ENCODE assay signal across 21 mouse cellular contexts in the genomic region with DNA sequence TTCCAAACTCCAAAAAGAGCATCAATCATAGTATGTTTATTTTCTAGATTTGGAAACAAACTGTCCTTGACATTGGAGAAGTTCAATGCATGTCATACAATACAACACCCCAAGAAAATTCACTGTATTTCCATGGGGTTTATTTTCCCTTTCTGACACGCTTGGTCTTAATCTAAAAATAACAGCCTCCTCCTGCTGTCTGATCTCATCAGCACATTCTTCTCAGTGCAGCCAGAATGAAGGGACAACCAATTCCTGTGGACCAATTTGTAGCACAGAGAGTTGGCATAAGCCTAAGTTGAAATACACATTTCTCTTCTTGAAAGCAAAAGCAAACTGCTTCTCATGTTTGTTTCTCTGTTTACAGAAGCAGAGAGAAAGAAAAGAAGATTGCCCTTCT. TPM values are rescaled to one million over a fixed set of nuclear protein-coding genes. Genes with fewer than 3 reads are reported as not detected.
DNase-seq lines count a peak whose midpoint lies in the region; ATAC-seq and TF ChIP-seq lines count a peak whose summit lies in the region.
"Had no signal": no experiment of that assay in that cellular context is flagged by ENCODE, and none has a peak within 500 bp of the region (broad histone marks: within the 10 kb centered on the region; RNA-seq: fewer than 3 reads in every experiment).

No protein-coding gene starts in this region.

- ATAC-seq in heart, embryonic 15.5 days (replicated peaks; ENCODE audit: insufficient number of reproducible peaks, insufficient read depth, low FRiP score, low read depth): no peak
- peak; percentile 30; the same call in 1 of the 2 replicates for ATAC-seq in liver, embryonic 13.5 days (ENCODE audit: low read depth)
- ATAC-seq in liver, postnatal 0 days: no peak
- ATAC-seq: forebrain, embryonic 13.5 days; intestine, embryonic 15.5 days had no signal

- H3K4me2 ChIP-seq in heart, embryonic 15.5 days: no peak overlapping the region
- H3K4me2 ChIP-seq in liver, embryonic 13.5 days: no peak overlapping the region
- no peak overlapping the region for H3K4me2 ChIP-seq in liver, postnatal 0 days (ENCODE audit: low read depth, low read length)
- peak overlapping the region; percentile 46 for H3K4me2 ChIP-seq in myocyte (ENCODE audit: low read depth)
- H3K4me2 ChIP-seq: embryonic facial prominence, embryonic 12.5 days; forebrain, embryonic 13.5 days; hindbrain, embryonic 15.5 days; intestine, embryonic 15.5 days; kidney, embryonic 15.5 days had no signal

- no peaks in the 10 kb centered on the region for H3K79me2 ChIP-seq in myocyte (ENCODE audit: control insufficient read depth, insufficient read depth)

- H3K9me3 ChIP-seq in heart, embryonic 15.5 days (replicated peaks): no peaks in the 10 kb centered on the region
- no peaks in the 10 kb centered on the region for H3K9me3 ChIP-seq in liver, embryonic 13.5 days (replicated peaks)
- H3K9me3 ChIP-seq in liver, postnatal 0 days (ENCODE audit: low read length): no peaks in the 10 kb centered on the region
- H3K9me3 ChIP-seq: embryonic facial prominence, embryonic 12.5 days; forebrain, embryonic 13.5 days; hindbrain, embryonic 15.5 days; intestine, embryonic 15.5 days; kidney, embryonic 15.5 days; midbrain, embryonic 10.5 days had no signal

- peak overlapping the region; percentile 60 for H3K27ac ChIP-seq in heart, embryonic 15.5 days
- H3K27ac ChIP-seq in liver, embryonic 13.5 days: no peak overlapping the region
- no peak overlapping the region for H3K27ac ChIP-seq in liver, postnatal 0 days (ENCODE audit: low read depth)
- H3K27ac ChIP-seq: embryonic facial prominence, embryonic 12.5 days; forebrain, embryonic 13.5 days; hindbrain, embryonic 15.5 days; intestine, embryonic 15.5 days; kidney, embryonic 15.5 days; macrophage; midbrain, embryonic 10.5 days; stomach, postnatal 0 days had no signal

- 6% methylated on average over 1 of the region's 1 CpGs for WGBS in heart, embryonic 15.5 days
- 12% methylated on average over 1 of the region's 1 CpGs for WGBS in liver, embryonic 13.5 days (ENCODE audit: insufficient replicate concordance)
- 41% methylated on average over 1 of the region's 1 CpGs for WGBS in liver, postnatal 0 days (ENCODE audit: insufficient replicate concordance)

- no peak for TF ChIP-seq POLR2A in myocyte (IDR thresholded peaks at IDR 0.05; ENCODE audit: insufficient read length, low read depth)

- H3K27me3 ChIP-seq in heart, embryonic 15.5 days: no peaks in the 10 kb centered on the region
- no peaks in the 10 kb centered on the region for H3K27me3 ChIP-seq in liver, embryonic 13.5 days
- no peaks in the 10 kb centered on the region for H3K27me3 ChIP-seq in liver, postnatal 0 days (ENCODE audit: insufficient read depth, low read length)
- H3K27me3 ChIP-seq in myocyte (ENCODE audit: control insufficient read depth, insufficient read depth, insufficient read length): no peaks in the 10 kb centered on the region
- H3K27me3 ChIP-seq: embryonic facial prominence, embryonic 12.5 days; forebrain, embryonic 13.5 days; hindbrain, embryonic 15.5 days; intestine, embryonic 15.5 days; kidney, embryonic 15.5 days had no signal

- TF ChIP-seq CTCF in liver, postnatal 0 days (IDR thresholded peaks at IDR 0.05; ENCODE audit: low read depth): no peak

- no peak for DNase-seq in heart, adult 8-10 months (ENCODE audit: low spot score)
- no peak for DNase-seq in liver, embryonic 13.5 days
- DNase-seq in liver, postnatal 0 days: no peak
- peak; percentile 30 for DNase-seq in lung, postnatal 10 days
- no peak for DNase-seq in thymus, postnatal 10 days (ENCODE audit: low spot score in 2 of 2)
- DNase-seq: adrenal gland, adult 2 months; cerebellum, adult 9-11 months; heart, postnatal 36 days; right cerebral cortex, postnatal 25 days; thymus, postnatal 25 days had no signal

- peaks cover 11% of the 10 kb centered on the region for H3K4me1 ChIP-seq in heart, embryonic 15.5 days (replicated peaks)
- H3K4me1 ChIP-seq in liver, embryonic 13.5 days (replicated peaks): peaks cover 38% of the 10 kb centered on the region
- H3K4me1 ChIP-seq in liver, postnatal 0 days (ENCODE audit: insufficient read depth): peaks cover 13% of the 10 kb centered on the region
- H3K4me1 ChIP-seq: forebrain, embryonic 13.5 days; hindbrain, embryonic 15.5 days; intestine, embryonic 15.5 days; midbrain, embryonic 10.5 days had no signal

- H3K4me3 ChIP-seq in heart, embryonic 15.5 days: no peak overlapping the region
- no peak overlapping the region for H3K4me3 ChIP-seq in liver, embryonic 13.5 days (replicated peaks)
- no peak overlapping the region for H3K4me3 ChIP-seq in liver, postnatal 0 days (ENCODE audit: low read depth, low read length)
- H3K4me3 ChIP-seq in myocyte: no peak overlapping the region
- H3K4me3 ChIP-seq: embryonic facial prominence, embryonic 12.5 days; erythroblast, embryonic 14.5 days; forebrain, embryonic 13.5 days; hindbrain, embryonic 15.5 days; intestine, embryonic 15.5 days; kidney, embryonic 15.5 days; midbrain, embryonic 10.5 days had no signal

- no peak overlapping the region for H3ac ChIP-seq in myocyte (ENCODE audit: control insufficient read depth, insufficient read length)

- no peak for TF ChIP-seq EP300 in liver, postnatal 0 days (IDR thresholded peaks at IDR 0.05; ENCODE audit: low read depth)

- H3K36me3 ChIP-seq in heart, embryonic 15.5 days: no peaks in the 10 kb centered on the region
- no peaks in the 10 kb centered on the region for H3K36me3 ChIP-seq in liver, embryonic 13.5 days
- H3K36me3 ChIP-seq in liver, postnatal 0 days (replicated peaks; ENCODE audit: insufficient read depth, low read length): no peaks in the 10 kb centered on the region
- no peaks in the 10 kb centered on the region for H3K36me3 ChIP-seq in myocyte (ENCODE audit: control insufficient read depth, insufficient read depth)
- H3K36me3 ChIP-seq: embryonic facial prominence, embryonic 12.5 days; hindbrain, embryonic 15.5 days; intestine, embryonic 15.5 days; kidney, embryonic 15.5 days; midbrain, embryonic 10.5 days had no signal

- H3K9ac ChIP-seq in heart, embryonic 15.5 days: no peak overlapping the region
- no peak overlapping the region for H3K9ac ChIP-seq in liver, embryonic 13.5 days
- no peak overlapping the region for H3K9ac ChIP-seq in liver, postnatal 0 days (replicated peaks)
- H3K9ac ChIP-seq: embryonic facial prominence, embryonic 12.5 days; forebrain, embryonic 13.5 days; hindbrain, embryonic 15.5 days; intestine, embryonic 15.5 days; kidney, embryonic 15.5 days had no signal

TF ChIP-seq in myocyte, 11 proteins besides CTCF, POLR2A, EP300 and RAD21:
- no peak for TF ChIP-seq POLR2AphosphoS2 (IDR thresholded peaks at IDR 0.05; ENCODE audit: insufficient read length, low read depth)
- TF ChIP-seq MAX (IDR thresholded peaks at IDR 0.05; ENCODE audit: low read depth): no peak
- TF ChIP-seq MYOG (IDR thresholded peaks at IDR 0.05; ENCODE audit: control insufficient read depth in 1 of 3, insufficient read depth in 1 of 3, insufficient read length in 2 of 3, low read depth in 2 of 3): no peak
- no peak for TF ChIP-seq SRF (IDR thresholded peaks at IDR 0.05; ENCODE audit: control insufficient read depth, insufficient read length, low read depth)
- no peak for TF ChIP-seq USF1 (IDR thresholded peaks at IDR 0.05; ENCODE audit: low read depth)
- TF ChIP-seq E2F4 (IDR thresholded peaks at IDR 0.05; ENCODE audit: insufficient read depth): no peak
- no peak for TF ChIP-seq TCF3 (IDR thresholded peaks at IDR 0.05; ENCODE audit: insufficient read length, low read depth)
- no peak for TF ChIP-seq MYOD1 (IDR thresholded peaks at IDR 0.05; ENCODE audit: control insufficient read depth in 1 of 3, insufficient read length in 2 of 3, low read depth in 2 of 3)
- no peak for TF ChIP-seq CEBPB (IDR thresholded peaks at IDR 0.05; ENCODE audit: insufficient read depth, poor library complexity, severe bottlenecking)
- TF ChIP-seq TCF12 (IDR thresholded peaks at IDR 0.05; ENCODE audit: insufficient read depth, poor library complexity, severe bottlenecking): no peak
- no peak for TF ChIP-seq REST (IDR thresholded peaks at IDR 0.05; ENCODE audit: insufficient read depth, insufficient read length)

RNA-seq across cellular contexts. Expression of gene Cep85l, which starts 42.5 kb away (rescaled TPM):
- polyA plus RNA-seq in heart, embryonic 15.5 days (2015; fragmentation: Nextera tagmentation; extraction: Ambion mirVana): 5.1 TPM in 2 replicates
- total RNA-seq in heart, adult 8-10 months (2022): 10 to 100 TPM; 13.1 to 16.0 (median 14.3) TPM
- polyA plus RNA-seq in liver, embryonic 13.5 days (2015; fragmentation: Nextera tagmentation; extraction: Ambion mirVana): 1.1 and 1.3 TPM in 2 replicates
- 2.5 and 5.4 TPM in 2 replicates for polyA plus RNA-seq in liver, postnatal 0 days (2015; fragmentation: Nextera tagmentation; extraction: Ambion mirVana)
- 0.72 TPM for polyA plus RNA-seq in myocyte (2012; fragmentation: generic; extraction: Trizol)
